Mouse (Mus musculus) spleen, adult 2 months (tissue): ENCODE results near the gene Mettl5.

Experiments
- CTCF ChIP-seq: fragments of 200-500 bp; IDR thresholded peaks from 2 replicates; pipeline ENCODE4 v1.5.1; 2011; ENCODE audit warnings: mild to moderate bottlenecking, inconsistent platforms; ENCODE audit not compliant: insufficient read depth, insufficient read length, insufficient replicate concordance; ENCODE audit errors: extremely low read depth
- POLR2A ChIP-seq: fragments of 200-500 bp; IDR thresholded peaks from 2 replicates; pipeline ENCODE4 v1.6.1; 2011; ENCODE audit warnings: low read depth, low read length, inconsistent platforms

DNA sequence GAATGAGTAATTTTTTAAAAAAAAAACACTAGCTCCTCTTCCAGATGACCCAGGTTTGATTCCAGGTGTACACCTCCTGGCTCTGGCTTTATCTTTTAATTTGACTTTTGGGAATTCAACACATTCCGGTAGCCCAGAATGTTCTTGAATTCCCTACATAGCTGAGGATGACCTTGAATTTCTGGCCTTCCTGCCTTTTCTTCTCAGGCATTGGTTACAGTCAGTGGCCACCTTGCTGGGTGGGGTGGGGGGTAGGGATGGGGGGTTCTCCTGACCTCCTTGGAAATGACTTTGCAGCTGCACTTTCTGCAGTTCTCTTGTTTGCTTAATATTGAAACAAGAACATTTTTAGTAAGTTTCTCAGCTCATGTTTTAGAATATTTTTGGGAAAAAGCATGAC is 7.7 kb upstream of the Mettl5 start:
- TF ChIP-seq CTCF (no peak), POLR2A (no peak)
